Mouse (Mus musculus) fat pad, adult 2 months (tissue): ENCODE data around the gene Prkra.

Source experiments
- DNase-seq: peaks from one replicate; pipeline ENCODE4 v3.0.0-alpha.2; 2011; ENCODE audit warnings: low read depth, low spot score; ENCODE audit errors: extremely low read depth

The Prkra gene

GRCm38 (mm10) chr2:76647883-76648570 lies at the start of gene Prkra, which contains the start of gene Pjvk:
Gene Prkra (minus strand): TSS chr2:76648015.
Gene Pjvk (plus strand): TSS chr2:76648476.
- DNase-seq, result peak; percentile 79

GRCm38 (mm10) chr2:76695290-76695689 lies 47.5 kb upstream of the Prkra start:
- no peak for DNase-seq

GRCm38 (mm10) chr2:76693765-76694164 lies 46.0 kb upstream of the Prkra start:
- DNase-seq, result no peak

GRCm38 (mm10) chr2:76690436-76691204 lies 42.8 kb upstream of the Prkra start:
- DNase-seq, result no peak

- DNase-seq, result peak; percentile 39
Measured at GRCm38 (mm10) chr2:76688162-76688561, 40.3 kb upstream of the Prkra start.

GRCm38 (mm10) chr2:76687608-76688007 lies 39.8 kb upstream of the Prkra start:
- DNase-seq, result no peak

GRCm38 (mm10) chr2:76686986-76687385 lies 39.2 kb upstream of the Prkra start:
- DNase-seq, result no peak

- DNase-seq, result no peak
Measured at GRCm38 (mm10) chr2:76682301-76682700, 34.5 kb upstream of the Prkra start.

GRCm38 (mm10) chr2:76676401-76677226 lies 28.8 kb upstream of the Prkra start:
- no peak for DNase-seq

GRCm38 (mm10) chr2:76675949-76676348 lies 28.1 kb upstream of the Prkra start:
- no peak for DNase-seq

GRCm38 (mm10) chr2:76675451-76675850 lies 27.6 kb upstream of the Prkra start:
- DNase-seq, result no peak

GRCm38 (mm10) chr2:76674725-76675427 lies 27.1 kb upstream of the Prkra start, which contains the start of gene Plekha3:
Gene Plekha3 (plus strand): TSS chr2:76675281.
- no peak for DNase-seq

- DNase-seq, result no peak
Measured at GRCm38 (mm10) chr2:76673472-76674081, 25.8 kb upstream of the Prkra start.

- DNase-seq, result no peak
Measured at GRCm38 (mm10) chr2:76672966-76673392, 25.2 kb upstream of the Prkra start, which contains the start of gene Fkbp7. Gene Fkbp7 (minus strand): TSS chr2:76673116.

GRCm38 (mm10) chr2:76672134-76672745 lies 24.4 kb upstream of the Prkra start:
- DNase-seq, result no peak

GRCm38 (mm10) chr2:76671641-76672040 lies 23.8 kb upstream of the Prkra start:
- no peak for DNase-seq

- DNase-seq, result no peak
Measured at GRCm38 (mm10) chr2:76667200-76667599, 19.4 kb upstream of the Prkra start.

GRCm38 (mm10) chr2:76665531-76665930 lies 17.7 kb upstream of the Prkra start:
- DNase-seq, result no peak

GRCm38 (mm10) chr2:76659419-76659818 lies 11.6 kb upstream of the Prkra start:
- DNase-seq, result no peak

GRCm38 (mm10) chr2:76658551-76658950 lies 10.7 kb upstream of the Prkra start:
- DNase-seq, result no peak
